Mouse (Mus musculus) cortical plate, adult 2 months (tissue): ENCODE measurements around the gene Fgfr2.

Experiments used
- CTCF ChIP-seq: fragments of 200-500 bp; IDR thresholded peaks from 2 replicates; pipeline ENCODE4 v1.5.1; 2011; ENCODE audit warnings: mild to moderate bottlenecking, control low read depth, low read length; ENCODE audit not compliant: insufficient read depth; ENCODE audit errors: extremely low read depth
- POLR2A ChIP-seq: fragments of 200-500 bp; IDR thresholded peaks from 2 replicates; pipeline ENCODE4 v1.6.1; 2011; ENCODE audit warnings: mild to moderate bottlenecking, low read length, control low read depth; ENCODE audit not compliant: insufficient read depth; ENCODE audit errors: extremely low read depth

GRCm38 (mm10) chr7:132425364-132425999 is 697.7 kb downstream of the Fgfr2 start:
- TF ChIP-seq POLR2A (no peak), CTCF (no peak)
